Mouse (Mus musculus): Measurements from ENCODE around the gene Lrriq1.

DNA sequence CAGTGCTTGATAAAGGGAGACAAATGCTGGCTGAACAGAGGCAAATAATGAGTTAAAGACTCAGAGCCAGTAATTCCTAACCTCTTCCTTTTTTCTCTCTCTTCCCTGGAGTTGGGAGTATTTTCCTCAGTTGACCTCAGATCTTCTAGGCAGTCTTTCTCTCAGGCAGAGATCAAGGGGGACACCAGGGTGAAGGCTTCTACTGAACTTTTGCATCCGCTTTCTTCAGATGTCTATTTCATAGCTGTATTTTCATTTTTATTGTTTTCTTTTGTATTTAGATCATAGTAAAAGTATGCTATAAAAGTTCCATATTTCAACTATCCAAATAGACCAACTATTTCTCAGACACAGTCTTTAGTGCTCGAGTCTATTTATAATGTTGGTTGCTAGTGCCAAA, 233.6 kb downstream of the Lrriq1 start:
- TF ChIP-seq CTCF (IDR thresholded peaks at IDR 0.05; ENCODE audit: low read depth) (no peak), EP300 (IDR thresholded peaks at IDR 0.05; ENCODE audit: low read depth) (no peak)
